Mouse (Mus musculus) lung, embryonic 14.5 days (tissue): Measurements from ENCODE around the gene Xylt1. TPM values are rescaled to one million over a fixed set of nuclear protein-coding genes. Genes with fewer than 3 reads are reported as not detected.
A peak's percentile ranks its signal among the peaks of the same experiment; 100 is the strongest.

Experiments used
- ATAC-seq: fragments of 200-750 bp; cut with Nextera tagmentation; 2 replicates; pipeline ENCODE4 v1.8.0; 2017; ENCODE audit warnings: mild to moderate bottlenecking, moderate TSS enrichment, moderate library complexity; ENCODE audit not compliant: insufficient read depth
- DNase-seq: peaks from one replicate; pipeline ENCODE4 v3.0.0-alpha.2; 2015
- H3K27ac ChIP-seq: fragments of 300-500 bp; sonication (generic); 2 replicates; pipeline ENCODE4 v1.5.1; 2014; ENCODE audit warnings: low read depth, mild to moderate bottlenecking, moderate library complexity
- H3K27me3 ChIP-seq: fragments of 300-500 bp; sonication (generic); 2 replicates; pipeline ENCODE4 v1.6.1; 2014; ENCODE audit warnings: low read length, control low read depth; ENCODE audit not compliant: insufficient read depth
- H3K36me3 ChIP-seq: fragments of 300-500 bp; sonication (generic); 2 replicates; pipeline ENCODE4 v1.6.1; 2014; ENCODE audit warnings: control low read depth; ENCODE audit not compliant: insufficient read depth
- H3K4me1 ChIP-seq: fragments of 300-500 bp; sonication (generic); 2 replicates; pipeline ENCODE4 v1.6.1; 2014; ENCODE audit warnings: antibody characterized with exemption, control low read depth; ENCODE audit not compliant: insufficient read depth
- H3K4me2 ChIP-seq: fragments of 300-500 bp; sonication (generic); 2 replicates; pipeline ENCODE4 v1.6.1; 2014; ENCODE audit warnings: mild to moderate bottlenecking
- H3K4me3 ChIP-seq: fragments of 300-500 bp; sonication (generic); 2 replicates; pipeline ENCODE4 v1.5.1; 2014; ENCODE audit warnings: low read depth, low read length
- H3K9ac ChIP-seq: fragments of 300-500 bp; sonication (generic); 2 replicates; pipeline ENCODE4 v1.6.1; 2014
- H3K9me3 ChIP-seq: fragments of 300-500 bp; sonication (generic); 2 replicates; pipeline ENCODE4 v1.6.1; 2016; ENCODE audit warnings: low read depth, low read length, control low read depth
- CTCF ChIP-seq: IDR thresholded peaks from 2 replicates; pipeline ENCODE4 v1.5.1; 2016; ENCODE audit warnings: antibody characterized with exemption, low read depth
- WGBS: fragments of 180-500 bp; shearing (Covaris S2); extraction: QIAGEN DNeasy Blood & Tissue Kit; methylation state at CpG from one replicate; pipeline ENCODE4 v1.1.7; 2014; 5-methylcytosine and 5-hydroxymethylcytosine counted together
- polyA plus RNA-seq: library from polyadenylated mRNA; unstranded; fragments of >200 nt; fragmentation: Nextera tagmentation; extraction: Ambion mirVana; gene quantifications from 2 replicates; pipeline ENCODE4 v1.2.1, GENCODE M21; 2014

The Xylt1 gene
- polyA plus RNA-seq, 1 experiment from 2014 or later: 1.0 TPM

- no peak for TF ChIP-seq CTCF
- Histone ChIP-seq H3K4me1 (no peaks in the 10 kb centered on the region), H3K36me3 (no peaks in the 10 kb centered on the region), H3K9ac (no peak overlapping the region), H3K4me2 (no peak overlapping the region), H3K9me3 (no peaks in the 10 kb centered on the region), H3K27ac (no peak overlapping the region), H3K4me3 (no peak overlapping the region), H3K27me3 (no peaks in the 10 kb centered on the region)
- no peak for ATAC-seq
- WGBS: 82% methylated on average over 2 of the region's 2 CpGs
- DNase-seq: no peak
Measured at GRCm38 (mm10) chr7:117487173-117487490, 106.4 kb downstream of the Xylt1 start.

GRCm38 (mm10) chr7:117489973-117490372, 109.2 kb downstream of the Xylt1 start:
- Histone ChIP-seq H3K27me3 (no peaks in the 10 kb centered on the region), H3K9me3 (no peaks in the 10 kb centered on the region), H3K4me2 (no peak overlapping the region), H3K4me3 (no peak overlapping the region), H3K9ac (no peak overlapping the region), H3K4me1 (no peaks in the 10 kb centered on the region), H3K27ac (no peak overlapping the region), H3K36me3 (no peaks in the 10 kb centered on the region)
- WGBS: 57% methylated on average over 5 of the region's 5 CpGs
- DNase-seq (no peak), ATAC-seq (no peak)
- TF ChIP-seq CTCF: no peak

- Histone ChIP-seq H3K27ac (no peak overlapping the region), H3K9ac (no peak overlapping the region), H3K27me3 (no peaks in the 10 kb centered on the region), H3K4me2 (no peak overlapping the region), H3K36me3 (no peaks in the 10 kb centered on the region), H3K4me1 (no peaks in the 10 kb centered on the region), H3K9me3 (no peaks in the 10 kb centered on the region), H3K4me3 (no peak overlapping the region)
- no peak for TF ChIP-seq CTCF
- DNase-seq (peak; percentile 66), ATAC-seq (peak; percentile 79)
- 52% methylated on average over 9 of the region's 9 CpGs for WGBS
Measured at GRCm38 (mm10) chr7:117490500-117491205, 109.9 kb downstream of the Xylt1 start.

- H3K36me3 ChIP-seq: no peaks in the 10 kb centered on the region
- no peak overlapping the region for H3K9ac ChIP-seq
- 65% methylated on average over 5 of the region's 5 CpGs for WGBS
- ATAC-seq (no peak), DNase-seq (no peak)
- TF ChIP-seq CTCF: no peak
- no peak overlapping the region for H3K27ac ChIP-seq
- no peak overlapping the region for H3K4me2 ChIP-seq
- H3K4me1 ChIP-seq: no peaks in the 10 kb centered on the region
- H3K9me3 ChIP-seq: no peaks in the 10 kb centered on the region
- H3K4me3 ChIP-seq: no peak overlapping the region
- H3K27me3 ChIP-seq: no peaks in the 10 kb centered on the region
Measured at GRCm38 (mm10) chr7:117491495-117491894, 110.7 kb downstream of the Xylt1 start.

GRCm38 (mm10) chr7:117494210-117494609, 113.4 kb downstream of the Xylt1 start:
- Histone ChIP-seq H3K4me1 (no peaks in the 10 kb centered on the region), H3K4me2 (no peak overlapping the region), H3K27ac (no peak overlapping the region), H3K36me3 (no peaks in the 10 kb centered on the region), H3K9ac (no peak overlapping the region), H3K27me3 (no peaks in the 10 kb centered on the region), H3K4me3 (no peak overlapping the region), H3K9me3 (no peaks in the 10 kb centered on the region)
- no peak for ATAC-seq
- no peak for DNase-seq
- whole genome bisulfite sequencing: 85% methylated on average over 6 of the region's 6 CpGs
- no peak for TF ChIP-seq CTCF

GRCm38 (mm10) chr7:117494618-117495310, 114.0 kb downstream of the Xylt1 start:
- 66% methylated on average over 8 of the region's 8 CpGs for WGBS
- Histone ChIP-seq H3K4me1 (no peaks in the 10 kb centered on the region), H3K9ac (no peak overlapping the region), H3K4me2 (no peak overlapping the region), H3K27ac (no peak overlapping the region), H3K27me3 (no peaks in the 10 kb centered on the region), H3K9me3 (no peaks in the 10 kb centered on the region), H3K36me3 (no peaks in the 10 kb centered on the region), H3K4me3 (no peak overlapping the region)
- TF ChIP-seq CTCF: no peak
- no peak for ATAC-seq
- no peak for DNase-seq

GRCm38 (mm10) chr7:117495751-117496150, 115.0 kb downstream of the Xylt1 start:
- no peaks in the 10 kb centered on the region for H3K27me3 ChIP-seq
- H3K9ac ChIP-seq: no peak overlapping the region
- no peaks in the 10 kb centered on the region for H3K9me3 ChIP-seq
- no peak for DNase-seq
- ATAC-seq: no peak
- H3K4me2 ChIP-seq: no peak overlapping the region
- TF ChIP-seq CTCF: no peak
- WGBS: 76% methylated on average over 8 of the region's 8 CpGs
- H3K4me1 ChIP-seq: no peaks in the 10 kb centered on the region
- H3K36me3 ChIP-seq: no peaks in the 10 kb centered on the region
- H3K27ac ChIP-seq: no peak overlapping the region
- no peak overlapping the region for H3K4me3 ChIP-seq
